22 mouse cellular contexts compared by ENCODE assay signal in the genomic region with DNA sequence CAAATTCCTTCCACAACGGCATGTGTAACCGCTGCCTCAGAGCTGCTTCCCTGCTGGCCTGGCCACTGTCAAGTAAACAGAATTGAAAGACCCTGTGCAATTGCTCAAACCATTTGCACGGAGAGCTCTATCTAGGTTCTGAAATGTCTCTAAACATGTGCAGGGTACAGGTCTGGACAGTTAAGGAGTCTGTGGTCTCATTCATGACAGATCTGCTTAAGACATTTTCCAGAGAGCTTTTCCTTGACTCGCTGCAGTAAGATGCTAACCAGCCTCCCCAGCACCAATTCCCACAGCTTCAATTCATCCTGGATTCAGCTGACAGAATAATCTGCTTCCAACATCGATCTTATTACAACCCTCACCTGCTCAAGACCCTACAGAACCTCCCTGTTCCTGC.
A peak's percentile ranks its signal among the peaks of the same experiment; 100 is the strongest.
DNase-seq lines count a peak whose midpoint lies in the region; ATAC-seq lines count a peak whose summit lies in the region.
"Had no signal": no experiment of that assay in that cellular context is flagged by ENCODE, and none has a peak within 500 bp of the region (broad histone marks: within the 10 kb centered on the region; RNA-seq: fewer than 3 reads in every experiment).

No protein-coding gene starts in this region.

- ATAC-seq in embryonic facial prominence, embryonic 14.5 days (ENCODE audit: low read depth), result peak; percentile 50; the same call in 1 of the 2 replicates
- no peak for ATAC-seq in limb, embryonic 12.5 days (ENCODE audit: insufficient number of reproducible peaks, insufficient read depth, low FRiP score, low TSS enrichment, low read depth)
- ATAC-seq in activated CD4-positive, CD25-positive, alpha-beta regulatory T cell, adult 4 months, result no peak
- ATAC-seq in hindbrain, embryonic 14.5 days (ENCODE audit: low FRiP score), result no peak
- ATAC-seq: inflammation-experienced regulatory T-cells, adult 6 months; midbrain, embryonic 13.5 days had no signal

- no peaks in the 10 kb centered on the region for H3K9me3 ChIP-seq in heart, embryonic 10.5 days
- no peaks in the 10 kb centered on the region for H3K9me3 ChIP-seq in embryonic facial prominence, embryonic 14.5 days (ENCODE audit: control insufficient read depth, low read length)
- no peaks in the 10 kb centered on the region for H3K9me3 ChIP-seq in limb, embryonic 12.5 days
- H3K9me3 ChIP-seq in hindbrain, embryonic 14.5 days (ENCODE audit: control insufficient read depth, low read length), result no peaks in the 10 kb centered on the region
- H3K9me3 ChIP-seq: forebrain, embryonic 12.5 days; hindbrain, embryonic 13.5 days; limb, embryonic 15.5 days; midbrain, embryonic 13.5 days had no signal

- H3K9ac ChIP-seq in embryonic facial prominence, embryonic 14.5 days (ENCODE audit: low read depth, low read length), result no peak overlapping the region
- no peak overlapping the region for H3K9ac ChIP-seq in limb, embryonic 12.5 days (replicated peaks)
- H3K9ac ChIP-seq in hindbrain, embryonic 14.5 days, result no peak overlapping the region
- H3K9ac ChIP-seq: forebrain, embryonic 12.5 days; hindbrain, embryonic 13.5 days; limb, embryonic 15.5 days; liver, embryonic 14.5 days; lung, embryonic 14.5 days; midbrain, embryonic 13.5 days had no signal

- H3K36me3 ChIP-seq in heart, embryonic 10.5 days, result no peaks in the 10 kb centered on the region
- H3K36me3 ChIP-seq in embryonic facial prominence, embryonic 14.5 days (ENCODE audit: control insufficient read depth, insufficient read depth, low read length), result no peaks in the 10 kb centered on the region
- no peaks in the 10 kb centered on the region for H3K36me3 ChIP-seq in limb, embryonic 12.5 days
- no peaks in the 10 kb centered on the region for H3K36me3 ChIP-seq in hindbrain, embryonic 14.5 days (replicated peaks; ENCODE audit: control insufficient read depth, insufficient read depth)
- H3K36me3 ChIP-seq: forebrain, embryonic 12.5 days; hindbrain, embryonic 13.5 days; limb, embryonic 15.5 days; midbrain, embryonic 13.5 days had no signal

- no peaks in the 10 kb centered on the region for H3K27me3 ChIP-seq in heart, embryonic 10.5 days (ENCODE audit: insufficient read depth, poor library complexity, severe bottlenecking)
- H3K27me3 ChIP-seq in embryonic facial prominence, embryonic 14.5 days (replicated peaks; ENCODE audit: control insufficient read depth, insufficient read depth, low read length), result no peaks in the 10 kb centered on the region
- H3K27me3 ChIP-seq in limb, embryonic 12.5 days, result no peaks in the 10 kb centered on the region
- no peaks in the 10 kb centered on the region for H3K27me3 ChIP-seq in hindbrain, embryonic 14.5 days (ENCODE audit: control insufficient read depth, insufficient read depth, low read length)
- H3K27me3 ChIP-seq: forebrain, embryonic 12.5 days; hindbrain, embryonic 13.5 days; limb, embryonic 15.5 days; midbrain, embryonic 13.5 days had no signal

- H3K27ac ChIP-seq in heart, embryonic 10.5 days, result peak overlapping the region; percentile 62
- H3K27ac ChIP-seq in embryonic facial prominence, embryonic 14.5 days (replicated peaks; ENCODE audit: low read depth, low read length), result no peak overlapping the region
- H3K27ac ChIP-seq in limb, embryonic 12.5 days, result peak overlapping the region; percentile 41; the same call in 1 of the 2 replicates
- H3K27ac ChIP-seq in hindbrain, embryonic 14.5 days, result no peak overlapping the region
- H3K27ac ChIP-seq: forebrain, embryonic 12.5 days; hindbrain, embryonic 13.5 days; limb, embryonic 15.5 days; liver, embryonic 14.5 days; midbrain, embryonic 13.5 days had no signal

- WGBS in heart, embryonic 10.5 days, result 18% methylated on average over 5 of the region's 5 CpGs
- 46% methylated on average over 4 of the region's 5 CpGs for WGBS in embryonic facial prominence, embryonic 14.5 days
- 43% methylated on average over 5 of the region's 5 CpGs for WGBS in limb, embryonic 12.5 days
- WGBS in hindbrain, embryonic 14.5 days, result 47% methylated on average over 5 of the region's 5 CpGs

- DNase-seq in heart, embryonic 10.5 days (ENCODE audit: low spot score), result no peak
- no peak for DNase-seq in heart, postnatal 4 days
- peak; percentile 50 for DNase-seq in embryo, embryonic 10.5 days (ENCODE audit: low spot score)
- DNase-seq in embryonic facial prominence, embryonic 14.5 days (ENCODE audit: low spot score), result peak; percentile 51
- no peak for DNase-seq in thymus, postnatal 36 days
- no peak for DNase-seq in hindbrain, embryonic 14.5 days (ENCODE audit: low spot score)
- DNase-seq: adrenal gland, postnatal 25 days; cerebellum, adult 9-10 months; kidney, postnatal 36 days; layer of hippocampus, postnatal 36 days; lung, embryonic 14.5 days; retina, postnatal 1 day; right cerebral cortex, postnatal 4 days had no signal

- H3K4me3 ChIP-seq in heart, embryonic 10.5 days, result no peak overlapping the region
- no peak overlapping the region for H3K4me3 ChIP-seq in embryonic facial prominence, embryonic 14.5 days (ENCODE audit: low read depth, low read length)
- no peak overlapping the region for H3K4me3 ChIP-seq in limb, embryonic 12.5 days (replicated peaks)
- H3K4me3 ChIP-seq in hindbrain, embryonic 14.5 days (replicated peaks; ENCODE audit: low read length), result no peak overlapping the region
- H3K4me3 ChIP-seq: erythroblast, embryonic 14.5 days; forebrain, embryonic 12.5 days; hindbrain, embryonic 13.5 days; limb, embryonic 15.5 days; midbrain, embryonic 13.5 days had no signal

- peaks cover 39% of the 10 kb centered on the region for H3K4me1 ChIP-seq in heart, embryonic 10.5 days
- peaks cover 18% of the 10 kb centered on the region for H3K4me1 ChIP-seq in embryonic facial prominence, embryonic 14.5 days (ENCODE audit: control insufficient read depth, insufficient read depth, low read length)
- peaks cover 23% of the 10 kb centered on the region for H3K4me1 ChIP-seq in limb, embryonic 12.5 days (replicated peaks)
- H3K4me1 ChIP-seq in hindbrain, embryonic 14.5 days (replicated peaks; ENCODE audit: control insufficient read depth, insufficient read depth, low read length), result no peaks in the 10 kb centered on the region

- H3K4me2 ChIP-seq in embryonic facial prominence, embryonic 14.5 days (ENCODE audit: low read depth, low read length), result no peak overlapping the region
- no peak overlapping the region for H3K4me2 ChIP-seq in limb, embryonic 12.5 days
- no peak overlapping the region for H3K4me2 ChIP-seq in hindbrain, embryonic 14.5 days (replicated peaks)
- H3K4me2 ChIP-seq: forebrain, embryonic 12.5 days; hindbrain, embryonic 13.5 days; limb, embryonic 15.5 days; lung, embryonic 14.5 days; midbrain, embryonic 13.5 days had no signal

Comparison
In these comparisons a context has a peak if more than half of its experiments do, and no peak if none do; other contexts are left out.
1. DNase-seq: peak in embryo, embryonic 10.5 days (single experiment) and embryonic facial prominence, embryonic 14.5 days (single experiment); none in heart, embryonic 10.5 days (single experiment), heart, postnatal 4 days (single experiment), thymus, postnatal 36 days (0 of 2) and hindbrain, embryonic 14.5 days (single experiment).
2. H3K27ac ChIP-seq: peak in heart, embryonic 10.5 days (single experiment) and limb, embryonic 12.5 days (single experiment); none in embryonic facial prominence, embryonic 14.5 days (single experiment) and hindbrain, embryonic 14.5 days (single experiment).